Mouse (Mus musculus) adrenal gland, postnatal 10 days (tissue): ENCODE results near the gene Tent5c. TPM values are rescaled to one million over a fixed set of nuclear protein-coding genes. Genes with fewer than 3 reads are reported as not detected.

Source experiments
- total RNA-seq, 2 experiments: library from RNA; stranded (reverse); gene quantifications; 2 replicates each; pipeline ENCODE4 v1.2.3; 2021

Tent5c gene
- total RNA-seq, 2 experiments from 2014 or later: 18.1 to 23.5 TPM

Other genes starting within 250 kb of the Tent5c start
- 10 to 100 TPM; 78.8 to 86.7 TPM for gene Man1a2, start 196.2 kb upstream of the Tent5c start, total RNA-seq